Mouse (Mus musculus): ENCODE measurements around the gene Plin5. TPM values are rescaled to one million over a fixed set of nuclear protein-coding genes. Genes with fewer than 3 reads are reported as not detected.

Plin5 gene
- polyA plus RNA-seq, 1 experiment from 2014 or later: 0.62 TPM

- Histone ChIP-seq H3K27ac (no peak overlapping the region), H3K36me3 (no peaks in the 10 kb centered on the region), H3K4me1 (peaks cover 45% of the 10 kb centered on the region), H3K4me2 (replicated peaks) (no peak overlapping the region), H3K9ac (no peak overlapping the region), H3K27me3 (peaks cover 84% of the 10 kb centered on the region), H3K9me3 (replicated peaks) (no peaks in the 10 kb centered on the region), H3K4me3 (no peak overlapping the region)
- WGBS: 75% methylated on average over 9 of the region's 9 CpGs
- no peak for ATAC-seq (ENCODE audit: low FRiP score)
Measured at GRCm38 (mm10) chr17:56144546-56144945, 27.1 kb upstream of the Plin5 start.

- peak; percentile 63 for ATAC-seq (ENCODE audit: low FRiP score)
- H3K4me2 ChIP-seq (replicated peaks): peak overlapping the region; percentile 59
- WGBS: under 1% methylated on average over 38 of the region's 47 CpGs
- peak overlapping the region; percentile 57 for H3K9ac ChIP-seq
- H3K4me1 ChIP-seq: peaks cover 56% of the 10 kb centered on the region
- peak overlapping the region; percentile 19; the same call in 1 of the 2 replicates for H3K27ac ChIP-seq
- H3K36me3 ChIP-seq: no peaks in the 10 kb centered on the region
- H3K4me3 ChIP-seq: peak overlapping the region; percentile 36
- no peaks in the 10 kb centered on the region for H3K9me3 ChIP-seq (replicated peaks)
- H3K27me3 ChIP-seq: peaks cover 83% of the 10 kb centered on the region
Measured at GRCm38 (mm10) chr17:56141702-56142605, 24.6 kb upstream of the Plin5 start.

- Histone ChIP-seq H3K27me3 (peaks cover 75% of the 10 kb centered on the region), H3K9me3 (replicated peaks) (no peaks in the 10 kb centered on the region), H3K4me2 (replicated peaks) (peak within 1 kb of the TSS; percentile 92), H3K9ac (peak within 1 kb of the TSS; percentile 82), H3K27ac (peak within 1 kb of the TSS; percentile 83), H3K36me3 (no peaks in the 10 kb centered on the region), H3K4me1 (peaks cover 58% of the 10 kb centered on the region), H3K4me3 (peak within 1 kb of the TSS; percentile 83)
- WGBS: 1% methylated on average over 58 of the region's 79 CpGs
- ATAC-seq (ENCODE audit: low FRiP score): peak; percentile 38
Measured at GRCm38 (mm10) chr17:56139858-56140595, 22.6 kb upstream of the Plin5 start, which contains the start of gene Sema6b. Sema6b (minus strand) TSS chr17:56140343.

GRCm38 (mm10) chr17:56139355-56139754 is 22.0 kb upstream of the Plin5 start:
- WGBS: 4% methylated on average over 17 of the region's 21 CpGs
- Histone ChIP-seq H3K4me1 (peaks cover 65% of the 10 kb centered on the region), H3K27me3 (peaks cover 70% of the 10 kb centered on the region), H3K4me3 (peak overlapping the region; percentile 83), H3K36me3 (no peaks in the 10 kb centered on the region), H3K9ac (peak overlapping the region; percentile 82), H3K27ac (no peak overlapping the region), H3K9me3 (replicated peaks) (no peaks in the 10 kb centered on the region), H3K4me2 (replicated peaks) (peak overlapping the region; percentile 92)
- peak; percentile 7; the same call in 1 of the 2 replicates for ATAC-seq (ENCODE audit: low FRiP score)

- Histone ChIP-seq H3K27me3 (peaks cover 60% of the 10 kb centered on the region), H3K4me2 (replicated peaks) (peak overlapping the region; percentile 92), H3K9ac (peak overlapping the region; percentile 82; the same call in 1 of the 2 replicates), H3K4me3 (peak overlapping the region; percentile 83), H3K36me3 (no peaks in the 10 kb centered on the region), H3K9me3 (replicated peaks) (no peaks in the 10 kb centered on the region), H3K4me1 (peaks cover 71% of the 10 kb centered on the region), H3K27ac (no peak overlapping the region)
- WGBS: 15% methylated on average over 25 of the region's 25 CpGs
- ATAC-seq (ENCODE audit: low FRiP score): no peak
Measured at GRCm38 (mm10) chr17:56137839-56138613, 20.6 kb upstream of the Plin5 start.

GRCm38 (mm10) chr17:56136558-56136957 is 19.2 kb upstream of the Plin5 start:
- Histone ChIP-seq H3K9me3 (replicated peaks) (no peaks in the 10 kb centered on the region), H3K36me3 (no peaks in the 10 kb centered on the region), H3K27ac (no peak overlapping the region), H3K4me3 (no peak overlapping the region), H3K4me2 (replicated peaks) (no peak overlapping the region), H3K27me3 (peaks cover 52% of the 10 kb centered on the region), H3K4me1 (peaks cover 56% of the 10 kb centered on the region), H3K9ac (no peak overlapping the region)
- no peak for ATAC-seq (ENCODE audit: low FRiP score)
- WGBS: 81% methylated on average over 7 of the region's 7 CpGs

- peak overlapping the region; percentile 14 for H3K4me3 ChIP-seq
- H3K9ac ChIP-seq: no peak overlapping the region
- H3K27me3 ChIP-seq: peaks cover 33% of the 10 kb centered on the region
- peaks cover 5% of the 10 kb centered on the region for H3K36me3 ChIP-seq
- 3% methylated on average over 27 of the region's 27 CpGs for WGBS
- peaks cover 45% of the 10 kb centered on the region for H3K4me1 ChIP-seq
- H3K27ac ChIP-seq: no peak overlapping the region
- H3K4me2 ChIP-seq (replicated peaks): peak overlapping the region; percentile 48
- no peak for ATAC-seq (ENCODE audit: low FRiP score)
- H3K9me3 ChIP-seq (replicated peaks): no peaks in the 10 kb centered on the region
Measured at GRCm38 (mm10) chr17:56134463-56134971, 17.1 kb upstream of the Plin5 start.

GRCm38 (mm10) chr17:56133457-56134363 is 16.3 kb upstream of the Plin5 start:
- WGBS: 27% methylated on average over 16 of the region's 21 CpGs
- no peak overlapping the region for H3K4me3 ChIP-seq
- H3K9me3 ChIP-seq (replicated peaks): no peaks in the 10 kb centered on the region
- ATAC-seq (ENCODE audit: low FRiP score): 0 out of 2 replicates have a peak, but pooled peaks have one; percentile 21
- H3K4me2 ChIP-seq (replicated peaks): peak overlapping the region; percentile 48
- peaks cover 37% of the 10 kb centered on the region for H3K4me1 ChIP-seq
- H3K9ac ChIP-seq: no peak overlapping the region
- peaks cover 11% of the 10 kb centered on the region for H3K36me3 ChIP-seq
- no peak overlapping the region for H3K27ac ChIP-seq
- peaks cover 25% of the 10 kb centered on the region for H3K27me3 ChIP-seq

- Histone ChIP-seq H3K27ac (no peak overlapping the region), H3K4me3 (no peak overlapping the region), H3K9me3 (replicated peaks) (no peaks in the 10 kb centered on the region), H3K4me1 (peaks cover 26% of the 10 kb centered on the region), H3K36me3 (peaks cover 20% of the 10 kb centered on the region), H3K9ac (no peak overlapping the region), H3K27me3 (peaks cover 21% of the 10 kb centered on the region), H3K4me2 (replicated peaks) (no peak overlapping the region)
- 4% methylated on average over 14 of the region's 14 CpGs for WGBS
- ATAC-seq (ENCODE audit: low FRiP score): no peak
Measured at GRCm38 (mm10) chr17:56132661-56133060, 15.3 kb upstream of the Plin5 start.

- 42% methylated on average over 7 of the region's 7 CpGs for WGBS
- Histone ChIP-seq H3K4me1 (peaks cover 20% of the 10 kb centered on the region), H3K9ac (no peak overlapping the region), H3K4me2 (replicated peaks) (no peak overlapping the region), H3K27me3 (peaks cover 19% of the 10 kb centered on the region), H3K4me3 (no peak overlapping the region), H3K9me3 (replicated peaks) (no peaks in the 10 kb centered on the region), H3K27ac (no peak overlapping the region), H3K36me3 (peaks cover 26% of the 10 kb centered on the region)
- no peak for ATAC-seq (ENCODE audit: low FRiP score)
Measured at GRCm38 (mm10) chr17:56131814-56132213, 14.4 kb upstream of the Plin5 start.

GRCm38 (mm10) chr17:56131136-56131535 is 13.7 kb upstream of the Plin5 start:
- Histone ChIP-seq H3K4me2 (replicated peaks) (no peak overlapping the region), H3K36me3 (peaks cover 33% of the 10 kb centered on the region)

More at GRCm38 (mm10) chr17:56131136-56131535, 13.7 kb upstream of the Plin5 start:
- no peak for ATAC-seq (ENCODE audit: low FRiP score)
- 90% methylated on average over 10 of the region's 10 CpGs for WGBS
- no peak overlapping the region for H3K4me3 ChIP-seq
- H3K27ac ChIP-seq: no peak overlapping the region
- no peak overlapping the region for H3K9ac ChIP-seq
- H3K4me1 ChIP-seq: peaks cover 20% of the 10 kb centered on the region
- H3K9me3 ChIP-seq (replicated peaks): no peaks in the 10 kb centered on the region
- H3K27me3 ChIP-seq: peaks cover 26% of the 10 kb centered on the region

All from hindbrain, embryonic 12.5 days (tissue).